Mouse (Mus musculus): ENCODE results near the gene Stra6.

Stra6 gene

GRCm38 (mm10) chr9:58168880-58169279 is 105.3 kb downstream of the Stra6 start:
- no peak for DNase-seq (ENCODE audit: low read depth, low spot score)

GRCm38 (mm10) chr9:58169426-58169825 is 105.8 kb downstream of the Stra6 start:
- DNase-seq (ENCODE audit: low read depth, low spot score), result no peak

GRCm38 (mm10) chr9:58172863-58173262 is 109.3 kb downstream of the Stra6 start:
- no peak for DNase-seq (ENCODE audit: low read depth, low spot score)

- DNase-seq (ENCODE audit: low read depth, low spot score), result peak; percentile 55
These were observed 111.2 kb downstream of the Stra6 start for GRCm38 (mm10) chr9:58174818-58175251.

GRCm38 (mm10) chr9:58175745-58176487 is 112.3 kb downstream of the Stra6 start:
- DNase-seq (ENCODE audit: low read depth, low spot score), result no peak

- no peak for DNase-seq (ENCODE audit: low read depth, low spot score)
These were observed 113.6 kb downstream of the Stra6 start for GRCm38 (mm10) chr9:58177165-58177564.

GRCm38 (mm10) chr9:58179390-58179789 is 115.8 kb downstream of the Stra6 start:
- DNase-seq (ENCODE audit: low read depth, low spot score), result no peak

GRCm38 (mm10) chr9:58184456-58184855 is 120.9 kb downstream of the Stra6 start:
- DNase-seq (ENCODE audit: low read depth, low spot score), result no peak

GRCm38 (mm10) chr9:58194222-58194621 is 130.6 kb downstream of the Stra6 start:
- DNase-seq (ENCODE audit: low read depth, low spot score), result no peak

GRCm38 (mm10) chr9:58195671-58196070 is 132.1 kb downstream of the Stra6 start:
- DNase-seq (ENCODE audit: low read depth, low spot score), result no peak

- DNase-seq (ENCODE audit: low read depth, low spot score), result no peak
These were observed 132.6 kb downstream of the Stra6 start for GRCm38 (mm10) chr9:58196141-58196540.

GRCm38 (mm10) chr9:58196610-58197567 is 133.3 kb downstream of the Stra6 start:
- peak; percentile 58 for DNase-seq (ENCODE audit: low read depth, low spot score)

- DNase-seq (ENCODE audit: low read depth, low spot score), result peak; percentile 80
These were observed 134.5 kb downstream of the Stra6 start for GRCm38 (mm10) chr9:58197781-58198701.

GRCm38 (mm10) chr9:58198801-58199371 is 135.3 kb downstream of the Stra6 start:
- peak; percentile 79 for DNase-seq (ENCODE audit: low read depth, low spot score)

GRCm38 (mm10) chr9:58199381-58200269 is 136.0 kb downstream of the Stra6 start:
- peak; percentile 71 for DNase-seq (ENCODE audit: low read depth, low spot score)

GRCm38 (mm10) chr9:58200270-58201090 is 136.9 kb downstream of the Stra6 start:
- no peak for DNase-seq (ENCODE audit: low read depth, low spot score)

- DNase-seq (ENCODE audit: low read depth, low spot score), result peak; percentile 36
These were observed 137.7 kb downstream of the Stra6 start for GRCm38 (mm10) chr9:58201091-58201842.

- DNase-seq (ENCODE audit: low read depth, low spot score), result peak; percentile 67
These were observed 138.4 kb downstream of the Stra6 start for GRCm38 (mm10) chr9:58201861-58202549.

Measured in ZHBTc4 (cell line).